In the genomic region with DNA sequence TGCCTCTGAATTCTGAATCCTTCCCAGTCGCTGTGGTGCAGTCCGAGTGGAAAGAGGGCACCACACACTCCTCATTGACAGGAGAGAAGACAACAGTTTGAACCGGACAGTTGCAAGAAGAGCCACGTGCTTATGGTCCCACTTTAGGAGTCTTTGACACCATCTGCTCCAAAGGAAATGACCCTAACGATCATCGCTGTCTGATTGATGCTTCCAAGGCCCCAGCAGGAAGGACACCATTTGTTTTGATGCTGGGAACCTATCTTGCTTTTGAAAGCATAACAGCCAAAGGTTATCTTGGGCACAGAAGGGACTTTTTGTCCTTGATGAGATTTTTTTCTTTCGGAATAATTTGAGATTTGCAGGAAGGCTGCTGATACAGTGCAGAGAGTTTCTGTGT, we compare ENCODE assay signal across 14 mouse cellular contexts.
"Had no signal": no experiment of that assay in that cellular context is flagged by ENCODE, and none has a peak within 500 bp of the region (broad histone marks: within the 10 kb centered on the region; RNA-seq: fewer than 3 reads in every experiment).

No protein-coding gene starts in this region.

- ATAC-seq: liver, embryonic 12.5 days; midbrain, embryonic 15.5 days had no signal

- H3K9ac ChIP-seq: limb, embryonic 15.5 days; liver, embryonic 12.5 days; lung, embryonic 14.5 days; midbrain, embryonic 15.5 days; neural tube, embryonic 12.5 days had no signal

- H3K4me1 ChIP-seq: limb, embryonic 15.5 days; liver, embryonic 12.5 days; midbrain, embryonic 15.5 days; neural tube, embryonic 12.5 days had no signal

- H3K4me3 ChIP-seq: limb, embryonic 15.5 days; liver, embryonic 12.5 days; megakaryocyte, embryonic 14.5 days; midbrain, embryonic 15.5 days; neural tube, embryonic 12.5 days had no signal

- H3K36me3 ChIP-seq: limb, embryonic 15.5 days; liver, embryonic 12.5 days; midbrain, embryonic 15.5 days; neural tube, embryonic 12.5 days had no signal

- H3K4me2 ChIP-seq: limb, embryonic 15.5 days; liver, embryonic 12.5 days; lung, embryonic 14.5 days; midbrain, embryonic 11.5 days; midbrain, embryonic 15.5 days; neural tube, embryonic 12.5 days had no signal

- H3K27ac ChIP-seq: limb, embryonic 15.5 days; liver, embryonic 12.5 days; macrophage; midbrain, embryonic 15.5 days; neural tube, embryonic 12.5 days had no signal

- DNase-seq: layer of hippocampus, postnatal 36 days; lung, embryonic 14.5 days; lung, postnatal 14 days; right cerebral cortex, postnatal 4 days; spleen, adult 18-20 months; thymus, adult 18-20 months; thymus, postnatal 14 days had no signal

- H3K9me3 ChIP-seq: limb, embryonic 15.5 days; liver, embryonic 12.5 days; megakaryocyte, embryonic 14.5 days; midbrain, embryonic 15.5 days; neural tube, embryonic 12.5 days had no signal

- H3K27me3 ChIP-seq: liver, embryonic 12.5 days; midbrain, embryonic 15.5 days; neural tube, embryonic 12.5 days had no signal
